Mouse (Mus musculus) G1E (cell line): ENCODE data around the gene Lcmt1. TPM values are rescaled to one million over a fixed set of nuclear protein-coding genes. Genes with fewer than 3 reads are reported as not detected.

Experiments
- ATAC-seq: 2 replicates; pipeline ENCODE4 v1.8.0; 2016; ENCODE audit warnings: mild to moderate bottlenecking; ENCODE audit not compliant: insufficient number of reproducible peaks, poor library complexity, low FRiP score, severe bottlenecking; ENCODE audit errors: extremely low read depth
- DNase-seq: peaks from one replicate; pipeline ENCODE4 v3.0.0; 2012; ENCODE audit warnings: low spot score
- H3K27me3 ChIP-seq: 2 replicates; pipeline ENCODE4 v1.6.1; 2012; ENCODE audit warnings: mild to moderate bottlenecking, low read length, inconsistent platforms; ENCODE audit not compliant: insufficient read depth
- H3K36me3 ChIP-seq: replicated peaks from 2 replicates; pipeline ENCODE3; 2012; ENCODE audit warnings: mild to moderate bottlenecking, inconsistent platforms
- H3K4me1 ChIP-seq: 2 replicates; pipeline ENCODE4 v1.6.1; 2012; ENCODE audit warnings: low read depth, low read length, inconsistent platforms, mixed read lengths; ENCODE audit not compliant: insufficient read depth
- H3K4me3 ChIP-seq: 2 replicates; pipeline ENCODE4 v1.5.1; 2012; ENCODE audit warnings: low read depth, mild to moderate bottlenecking, inconsistent platforms, low read length, moderate library complexity, mixed read lengths
- H3K9me3 ChIP-seq: replicated peaks from 2 replicates; pipeline ENCODE4 v1.6.1; 2012; ENCODE audit warnings: inconsistent platforms
- CTCF ChIP-seq: IDR thresholded peaks from 2 replicates; pipeline ENCODE4 v1.5.1; 2012; ENCODE audit warnings: low read depth, low read length, inconsistent platforms, mixed read lengths
- GATA1 ChIP-seq: IDR thresholded peaks from 2 replicates; pipeline ENCODE4 v1.6.1; 2012; ENCODE audit warnings: borderline replicate concordance, low read length, inconsistent platforms, mixed read lengths
- GATA2 ChIP-seq: IDR thresholded peaks from 2 replicates; pipeline ENCODE4 v1.6.1; 2012; ENCODE audit warnings: low read depth, low read length, inconsistent platforms, borderline replicate concordance
- POLR2AphosphoS5 ChIP-seq: IDR thresholded peaks from 2 replicates; pipeline ENCODE4 v1.6.1; 2012; ENCODE audit warnings: low read depth, low read length, inconsistent platforms; ENCODE audit not compliant: insufficient replicate concordance
- TAL1 ChIP-seq: conservative IDR thresholded peaks from 2 replicates; pipeline ENCODE4 v1.6.1; 2012; ENCODE audit warnings: low read depth, low read length, inconsistent platforms, mixed read lengths
- polyA plus RNA-seq: library from polyadenylated mRNA; stranded (reverse); fragments of >175 nt; gene quantifications from 2 replicates; pipeline ENCODE4 v1.2.3, GENCODE M21; 2012
- total RNA-seq, 2 experiments: library from RNA; stranded (forward) in 1 of 2; stranded (reverse) in 1 of 2; fragments of 200-1000 nt in 1 of 2; fragments of >200 nt in 1 of 2; fragmentation: Nextera tagmentation in 1 of 2; gene quantifications; 2 replicates each; pipeline ENCODE4 v1.2.3; 2014 to 2017

Gene Lcmt1
- total and polyA plus RNA-seq, 3 experiments: 5.6 to 31.4 (median 17.2) TPM

DNA sequence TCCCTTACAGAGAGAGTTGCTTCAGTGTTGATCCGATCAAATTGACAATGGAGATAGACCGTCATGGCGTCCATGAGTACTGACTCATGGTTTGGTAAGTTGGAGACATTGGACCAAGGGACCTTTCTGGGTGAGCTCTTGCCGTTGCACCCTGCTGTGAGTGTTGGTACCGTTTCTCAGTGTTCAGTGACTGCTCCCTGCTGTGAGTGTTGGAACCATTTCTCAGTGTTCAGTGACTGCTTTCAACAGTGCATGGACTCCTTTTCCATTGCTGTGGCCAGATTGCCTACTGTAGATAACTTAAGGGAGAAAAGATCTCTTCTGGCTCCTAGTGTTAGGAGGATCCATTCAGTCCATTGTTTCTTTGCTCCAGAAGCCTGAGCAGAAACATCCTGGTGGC lies 27.3 kb downstream of the Lcmt1 start:
- H3K9me3 ChIP-seq: no peaks in the 10 kb centered on the region
- H3K4me3 ChIP-seq: no peak overlapping the region
- no peaks in the 10 kb centered on the region for H3K27me3 ChIP-seq
- DNase-seq (no peak), ATAC-seq (no peak)
- TF ChIP-seq CTCF (no peak), POLR2AphosphoS5 (no peak), GATA1 (no peak), GATA2 (no peak), TAL1 (no peak)
- peaks cover 61% of the 10 kb centered on the region for H3K36me3 ChIP-seq
- peaks cover 21% of the 10 kb centered on the region for H3K4me1 ChIP-seq

DNA sequence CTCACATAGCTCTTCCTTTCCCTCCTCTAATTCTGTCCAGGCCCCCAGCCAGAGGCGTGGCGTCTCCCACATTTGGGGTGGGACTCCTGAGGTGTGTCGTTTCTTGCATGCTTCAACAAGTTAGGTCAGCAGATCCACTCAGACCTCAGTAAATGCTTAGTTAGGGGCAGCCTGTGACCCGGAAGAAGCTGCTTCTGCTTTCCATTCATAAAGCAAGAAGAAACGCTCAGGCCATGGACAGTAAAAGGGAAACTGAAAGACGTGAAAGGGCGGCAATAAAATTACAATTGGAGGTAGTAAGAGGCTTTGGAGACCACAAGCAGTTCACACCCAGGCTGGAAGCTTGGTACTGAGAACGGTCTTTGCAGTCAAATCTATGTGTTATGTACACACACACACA lies 27.8 kb downstream of the Lcmt1 start:
- Histone ChIP-seq H3K4me1 (peaks cover 21% of the 10 kb centered on the region), H3K36me3 (peaks cover 62% of the 10 kb centered on the region), H3K27me3 (no peaks in the 10 kb centered on the region), H3K9me3 (no peaks in the 10 kb centered on the region), H3K4me3 (no peak overlapping the region)
- no peak for TF ChIP-seq POLR2AphosphoS5
- DNase-seq: no peak
- ATAC-seq: no peak

DNA sequence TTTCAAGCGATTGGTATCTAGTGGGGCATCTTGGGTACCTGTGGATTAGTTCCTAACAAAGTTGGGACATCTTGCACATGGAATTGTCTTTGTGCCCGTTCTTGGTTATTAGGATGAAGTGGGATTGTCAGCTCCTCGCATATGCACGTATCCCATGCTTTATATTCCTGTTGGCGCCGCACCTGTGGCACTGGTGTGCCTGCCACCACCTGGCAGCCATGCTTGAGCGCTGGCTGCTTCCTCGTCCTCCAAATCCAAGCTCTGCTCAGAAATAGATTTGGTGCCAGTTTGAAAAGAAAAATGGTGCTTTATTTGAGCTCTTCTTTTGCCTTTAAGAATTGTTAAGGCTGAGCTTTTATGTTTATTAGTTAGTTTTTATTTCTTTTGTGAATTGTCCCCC lies 28.3 kb downstream of the Lcmt1 start:
- TF ChIP-seq POLR2AphosphoS5 (no peak), GATA1 (no peak), GATA2 (no peak), CTCF (no peak), TAL1 (no peak)
- H3K36me3 ChIP-seq: peaks cover 62% of the 10 kb centered on the region
- H3K4me3 ChIP-seq: no peak overlapping the region
- no peak for ATAC-seq
- no peaks in the 10 kb centered on the region for H3K27me3 ChIP-seq
- H3K4me1 ChIP-seq: peaks cover 21% of the 10 kb centered on the region
- no peaks in the 10 kb centered on the region for H3K9me3 ChIP-seq
- DNase-seq: no peak

DNA sequence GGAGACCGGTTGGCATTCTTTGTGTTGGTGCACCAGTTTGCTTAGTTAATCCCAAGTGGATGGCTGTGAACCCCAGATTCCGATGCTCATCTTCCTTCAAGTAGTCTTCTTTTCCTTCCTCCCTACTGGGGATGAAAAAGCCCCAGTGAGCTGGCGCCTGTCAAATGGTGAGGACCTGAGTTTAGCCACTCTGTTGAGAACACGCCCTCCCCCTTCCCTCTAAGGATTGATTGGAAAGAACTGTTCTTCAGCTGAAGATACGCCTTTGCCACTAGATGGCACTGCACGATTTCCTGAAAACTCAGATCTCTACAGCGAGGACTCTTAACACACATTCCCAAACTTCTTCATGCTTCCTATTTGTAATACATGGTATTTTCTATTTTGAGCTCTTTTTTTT lies 29.2 kb downstream of the Lcmt1 start:
- DNase-seq: peak; percentile 44
- H3K36me3 ChIP-seq: peaks cover 58% of the 10 kb centered on the region
- no peak overlapping the region for H3K4me3 ChIP-seq
- no peaks in the 10 kb centered on the region for H3K9me3 ChIP-seq
- H3K4me1 ChIP-seq: peaks cover 21% of the 10 kb centered on the region
- TF ChIP-seq CTCF (peak; percentile 39; the same call in 1 of the 2 replicates), POLR2AphosphoS5 (no peak), TAL1 (no peak)
- H3K27me3 ChIP-seq: no peaks in the 10 kb centered on the region
- peak; percentile 75 for ATAC-seq

DNA sequence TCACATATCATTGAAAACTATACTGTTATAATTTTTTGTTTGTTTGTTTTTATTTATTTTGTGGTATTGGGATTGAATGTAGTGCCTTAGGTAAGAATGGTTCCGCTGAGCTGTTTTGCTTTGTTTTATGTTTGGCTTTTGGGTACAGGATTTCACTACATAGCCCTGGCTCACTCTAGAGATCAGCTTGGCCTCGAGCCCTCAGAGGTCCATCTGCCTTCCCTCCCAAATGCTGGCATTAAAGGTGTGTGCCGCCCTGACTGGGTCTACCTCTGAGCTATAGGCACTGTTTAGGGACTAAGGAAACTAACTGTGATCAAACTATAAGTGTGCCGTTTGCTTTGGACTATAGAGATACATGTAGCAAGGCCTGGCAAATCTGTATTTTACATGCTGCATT lies 29.7 kb downstream of the Lcmt1 start:
- ATAC-seq (no peak), DNase-seq (no peak)
- H3K27me3 ChIP-seq: no peaks in the 10 kb centered on the region
- no peak for TF ChIP-seq GATA1
- TF ChIP-seq TAL1: no peak
- TF ChIP-seq CTCF: no peak; the same call in 1 of the 2 replicates
- no peak for TF ChIP-seq GATA2
- TF ChIP-seq POLR2AphosphoS5: no peak
- H3K9me3 ChIP-seq: no peaks in the 10 kb centered on the region
- H3K4me1 ChIP-seq: peaks cover 23% of the 10 kb centered on the region
- no peak overlapping the region for H3K4me3 ChIP-seq
- H3K36me3 ChIP-seq: peaks cover 63% of the 10 kb centered on the region

DNA sequence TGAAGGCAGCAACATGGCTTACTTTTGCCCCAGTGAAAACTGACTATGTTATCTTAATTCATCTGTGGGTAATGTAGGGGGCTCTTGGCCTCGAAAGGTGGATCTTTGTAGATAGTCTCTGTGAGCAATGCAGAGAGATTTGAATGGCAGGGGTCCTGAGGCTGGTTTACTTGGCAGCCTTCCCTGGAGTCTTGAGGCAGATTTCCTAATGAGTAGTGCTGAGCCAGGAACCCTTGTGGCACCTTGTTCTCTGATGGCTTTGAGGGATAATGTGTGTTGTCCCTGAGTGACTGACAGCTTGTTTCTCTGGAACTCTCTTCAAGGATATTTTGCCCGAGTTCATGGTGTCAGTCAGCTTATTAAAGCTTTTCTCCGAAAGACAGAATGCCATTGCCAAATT lies 31.5 kb downstream of the Lcmt1 start:
- no peak for DNase-seq
- peaks cover 39% of the 10 kb centered on the region for H3K4me1 ChIP-seq
- ATAC-seq: no peak
- peaks cover 71% of the 10 kb centered on the region for H3K36me3 ChIP-seq
- TF ChIP-seq TAL1 (no peak), POLR2AphosphoS5 (no peak), CTCF (no peak), GATA2 (no peak), GATA1 (no peak)
- H3K27me3 ChIP-seq: no peaks in the 10 kb centered on the region
- no peak overlapping the region for H3K4me3 ChIP-seq
- no peaks in the 10 kb centered on the region for H3K9me3 ChIP-seq

DNA sequence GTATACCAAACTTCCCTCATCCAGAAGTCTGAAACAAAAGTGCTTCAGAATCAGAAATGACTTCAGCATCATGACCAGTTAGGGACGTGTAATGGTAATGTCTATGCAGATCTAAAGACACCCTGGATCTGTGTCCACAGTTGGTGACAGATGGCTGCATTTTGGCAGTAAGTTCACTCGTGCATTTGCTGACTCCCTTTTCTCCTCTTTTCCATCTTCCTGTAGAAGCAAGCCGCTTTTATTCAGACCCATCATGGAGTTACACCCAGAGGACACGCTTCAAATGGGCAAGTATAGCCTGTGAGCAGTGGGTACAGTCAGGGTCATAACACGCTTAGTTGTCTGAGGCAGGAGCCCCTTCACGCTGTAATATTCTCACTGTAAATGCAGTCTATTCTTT lies 34.6 kb downstream of the Lcmt1 start:
- Histone ChIP-seq H3K27me3 (no peaks in the 10 kb centered on the region), H3K4me1 (peaks cover 30% of the 10 kb centered on the region), H3K4me3 (no peak overlapping the region), H3K36me3 (peaks cover 78% of the 10 kb centered on the region), H3K9me3 (no peaks in the 10 kb centered on the region)
- ATAC-seq (no peak), DNase-seq (no peak)
- TF ChIP-seq GATA1 (no peak), TAL1 (no peak), CTCF (no peak), POLR2AphosphoS5 (no peak), GATA2 (no peak)
